Mouse (Mus musculus) bone marrow, adult 2 months (tissue): ENCODE measurements around the gene Dusp5.

Source experiments
- CTCF ChIP-seq: fragments of 200-500 bp; IDR thresholded peaks from 2 replicates; pipeline ENCODE4 v1.5.1; 2011; ENCODE audit warnings: low read length, control low read depth; ENCODE audit not compliant: control insufficient read depth, insufficient read depth
- POLR2A ChIP-seq: fragments of 200-500 bp; IDR thresholded peaks from 2 replicates; pipeline ENCODE4 v1.6.1; 2011; ENCODE audit warnings: low read depth, mild to moderate bottlenecking, control low read depth, low read length, borderline replicate concordance; ENCODE audit not compliant: control insufficient read depth

DNA sequence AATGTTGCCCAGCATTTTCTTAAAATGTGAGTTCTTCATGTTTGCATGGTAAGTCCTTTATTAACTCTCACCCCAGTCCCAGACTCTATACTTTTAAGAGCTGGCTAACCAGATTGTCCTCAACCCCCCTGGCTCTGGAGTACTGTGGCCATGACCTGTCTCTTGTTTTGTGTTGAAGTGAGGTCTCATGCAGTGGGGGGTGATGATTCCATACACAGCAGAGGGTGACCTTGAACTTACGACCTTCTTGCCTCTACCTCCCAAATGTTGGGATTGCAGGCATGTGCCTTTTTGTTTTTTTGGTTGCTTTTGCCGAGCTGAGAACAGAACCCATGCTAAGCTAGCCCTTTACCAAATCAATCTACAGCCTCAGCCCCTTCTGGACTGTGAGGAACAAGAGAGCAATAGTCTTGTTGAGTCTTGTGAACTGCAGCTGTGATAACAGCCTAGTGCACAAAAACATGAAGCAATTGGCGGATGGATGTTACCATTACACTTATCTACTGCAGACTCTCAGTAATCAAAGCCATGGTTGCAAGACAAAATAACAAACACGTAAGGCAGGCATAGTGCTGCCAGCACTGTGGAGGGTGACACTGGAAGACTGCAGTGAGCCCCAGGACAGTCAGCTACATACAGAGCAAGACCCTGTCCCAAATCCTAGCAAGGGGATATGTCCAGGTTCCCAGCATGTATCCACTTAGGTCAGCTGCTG, 46.5 kb downstream of the Dusp5 start:
- TF ChIP-seq POLR2A (no peak), CTCF (no peak)
